Mouse (Mus musculus): ENCODE measurements at regions not wholly inside any gene's neighbourhood (a gene's known extent, or its start where the extent isn't known, plus 50 kb on each side); places are given as distances from the start of the nearest gene placed in this dataset.

- Histone ChIP-seq H3K27me3 (ENCODE audit: control insufficient read depth, insufficient read depth, low read length) (no peaks in the 10 kb centered on the region), H3K9ac (ENCODE audit: low read depth, low read length) (no peak overlapping the region), H3K4me3 (no peak overlapping the region), H3K27ac (no peak overlapping the region), H3K79me2 (replicated peaks; ENCODE audit: control insufficient read depth, insufficient read depth, low read length) (no peaks in the 10 kb centered on the region), H3K4me1 (ENCODE audit: control insufficient read depth, insufficient read depth, low read length) (no peaks in the 10 kb centered on the region), H3K36me3 (ENCODE audit: control insufficient read depth, insufficient read depth, low read length) (no peaks in the 10 kb centered on the region; the same call in 1 of the 2 replicates)
- TF ChIP-seq CTCF (IDR thresholded peaks at IDR 0.05) (no peak), EP300 (IDR thresholded peaks at IDR 0.05; ENCODE audit: insufficient read depth, low read depth, low read length) (no peak), POLR2A (IDR thresholded peaks at IDR 0.05; ENCODE audit: insufficient read depth, low read depth, low read length) (no peak)
- 98% methylated on average over 1 of the region's 1 CpGs for WGBS
- DNase-seq, result no peak
- intact Hi-C loops (cut with DNase I), result no loop called here
Observed at GRCm38 (mm10) chr1:194565574-194565973, 52.4 kb upstream of the Plxna2 start.

- H3K79me2 ChIP-seq (replicated peaks; ENCODE audit: control insufficient read depth, insufficient read depth, low read length), result no peaks in the 10 kb centered on the region
- no peaks in the 10 kb centered on the region for H3K4me1 ChIP-seq (ENCODE audit: control insufficient read depth, insufficient read depth, low read length)
- TF ChIP-seq CTCF (IDR thresholded peaks at IDR 0.05), result no peak
- no peak for TF ChIP-seq EP300 (IDR thresholded peaks at IDR 0.05; ENCODE audit: insufficient read depth, low read depth, low read length)
- no peak for TF ChIP-seq POLR2A (IDR thresholded peaks at IDR 0.05; ENCODE audit: insufficient read depth, low read depth, low read length)
- no peaks in the 10 kb centered on the region for H3K27me3 ChIP-seq (ENCODE audit: control insufficient read depth, insufficient read depth, low read length)
- intact Hi-C loops (cut with DNase I), result no loop called here
- 28% methylated on average over 2 of the region's 2 CpGs for WGBS
- H3K9ac ChIP-seq (ENCODE audit: low read depth, low read length), result no peak overlapping the region
- H3K36me3 ChIP-seq (ENCODE audit: control insufficient read depth, insufficient read depth, low read length), result no peaks in the 10 kb centered on the region; the same call in 1 of the 2 replicates
- no peak for DNase-seq
- H3K27ac ChIP-seq, result no peak overlapping the region
- no peak overlapping the region for H3K4me3 ChIP-seq
Observed at GRCm38 (mm10) chr1:194563946-194564345, 54.1 kb upstream of the Plxna2 start.

- peak in 1 of 2 experiments; percentile 14 for DNase-seq
- Histone ChIP-seq H3K79me2 (replicated peaks; ENCODE audit: control insufficient read depth, insufficient read depth, low read length) (no peaks in the 10 kb centered on the region), H3K27me3 (ENCODE audit: control insufficient read depth, insufficient read depth, low read length) (no peaks in the 10 kb centered on the region), H3K27ac (no peak overlapping the region), H3K4me1 (ENCODE audit: control insufficient read depth, insufficient read depth, low read length) (no peaks in the 10 kb centered on the region), H3K4me3 (no peak overlapping the region), H3K9ac (ENCODE audit: low read depth, low read length) (no peak overlapping the region), H3K36me3 (ENCODE audit: control insufficient read depth, insufficient read depth, low read length) (no peaks in the 10 kb centered on the region; the same call in 1 of the 2 replicates)
- 43% methylated on average over 1 of the region's 1 CpGs for WGBS
- TF ChIP-seq POLR2A (IDR thresholded peaks at IDR 0.05; ENCODE audit: insufficient read depth, low read depth, low read length), result no peak
- TF ChIP-seq CTCF (IDR thresholded peaks at IDR 0.05), result no peak
- TF ChIP-seq EP300 (IDR thresholded peaks at IDR 0.05; ENCODE audit: insufficient read depth, low read depth, low read length), result no peak
- intact Hi-C loops (cut with DNase I), result no loop called here
Observed at GRCm38 (mm10) chr1:194561098-194561497, 56.9 kb upstream of the Plxna2 start.

GRCm38 (mm10) chr1:194548661-194549060 is 69.4 kb upstream of the Plxna2 start:
- H3K4me3 ChIP-seq, result no peak overlapping the region
- H3K27me3 ChIP-seq (ENCODE audit: control insufficient read depth, insufficient read depth, low read length), result no peaks in the 10 kb centered on the region
- DNase-seq, result no peak
- H3K9ac ChIP-seq (ENCODE audit: low read depth, low read length), result no peak overlapping the region
- no peaks in the 10 kb centered on the region for H3K79me2 ChIP-seq (replicated peaks; ENCODE audit: control insufficient read depth, insufficient read depth, low read length)
- no peaks in the 10 kb centered on the region for H3K4me1 ChIP-seq (ENCODE audit: control insufficient read depth, insufficient read depth, low read length)
- no peaks in the 10 kb centered on the region for H3K36me3 ChIP-seq (ENCODE audit: control insufficient read depth, insufficient read depth, low read length)
- intact Hi-C loops (cut with DNase I), result no loop called here
- no peak overlapping the region for H3K27ac ChIP-seq
- no peak for TF ChIP-seq POLR2A (IDR thresholded peaks at IDR 0.05; ENCODE audit: insufficient read depth, low read depth, low read length)
- TF ChIP-seq CTCF (IDR thresholded peaks at IDR 0.05), result no peak
- TF ChIP-seq EP300 (IDR thresholded peaks at IDR 0.05; ENCODE audit: insufficient read depth, low read depth, low read length), result no peak

- H3K4me1 ChIP-seq (ENCODE audit: control insufficient read depth, insufficient read depth, low read length), result no peaks in the 10 kb centered on the region
- H3K9ac ChIP-seq (ENCODE audit: low read depth, low read length), result no peak overlapping the region
- TF ChIP-seq CTCF (IDR thresholded peaks at IDR 0.05) (no peak), POLR2A (IDR thresholded peaks at IDR 0.05; ENCODE audit: insufficient read depth, low read depth, low read length) (no peak), EP300 (IDR thresholded peaks at IDR 0.05; ENCODE audit: insufficient read depth, low read depth, low read length) (no peak)
- H3K27ac ChIP-seq, result no peak overlapping the region
- H3K79me2 ChIP-seq (replicated peaks; ENCODE audit: control insufficient read depth, insufficient read depth, low read length), result no peaks in the 10 kb centered on the region
- intact Hi-C loops (cut with DNase I), result no loop called here
- no peak for DNase-seq
- no peaks in the 10 kb centered on the region for H3K36me3 ChIP-seq (ENCODE audit: control insufficient read depth, insufficient read depth, low read length)
- H3K4me3 ChIP-seq, result no peak overlapping the region
- WGBS, result 91% methylated on average over 1 of the region's 1 CpGs
- H3K27me3 ChIP-seq (ENCODE audit: control insufficient read depth, insufficient read depth, low read length), result no peaks in the 10 kb centered on the region
Observed at GRCm38 (mm10) chr1:194548243-194548642, 69.8 kb upstream of the Plxna2 start.

- H3K27me3 ChIP-seq (ENCODE audit: control insufficient read depth, insufficient read depth, low read length), result no peaks in the 10 kb centered on the region
- no peak overlapping the region for H3K9ac ChIP-seq (ENCODE audit: low read depth, low read length)
- H3K4me3 ChIP-seq, result no peak overlapping the region
- H3K4me1 ChIP-seq (ENCODE audit: control insufficient read depth, insufficient read depth, low read length), result no peaks in the 10 kb centered on the region
- TF ChIP-seq CTCF (IDR thresholded peaks at IDR 0.05) (no peak), POLR2A (IDR thresholded peaks at IDR 0.05; ENCODE audit: insufficient read depth, low read depth, low read length) (no peak), EP300 (IDR thresholded peaks at IDR 0.05; ENCODE audit: insufficient read depth, low read depth, low read length) (no peak)
- no peak overlapping the region for H3K27ac ChIP-seq
- H3K36me3 ChIP-seq (ENCODE audit: control insufficient read depth, insufficient read depth, low read length), result no peaks in the 10 kb centered on the region
- H3K79me2 ChIP-seq (replicated peaks; ENCODE audit: control insufficient read depth, insufficient read depth, low read length), result no peaks in the 10 kb centered on the region
- DNase-seq, result no peak
- WGBS, result 94% methylated on average over 2 of the region's 2 CpGs
- intact Hi-C loops (cut with DNase I), result no loop called here
Observed at GRCm38 (mm10) chr1:194540923-194541322, 77.1 kb upstream of the Plxna2 start.
